Mouse (Mus musculus): Measurements from ENCODE around the gene Agr2. TPM values are rescaled to one million over a fixed set of nuclear protein-coding genes. Genes with fewer than 3 reads are reported as not detected.

Gene Agr2
- polyA plus RNA-seq, 1 experiment from 2014 or later, result 430 TPM

DNA sequence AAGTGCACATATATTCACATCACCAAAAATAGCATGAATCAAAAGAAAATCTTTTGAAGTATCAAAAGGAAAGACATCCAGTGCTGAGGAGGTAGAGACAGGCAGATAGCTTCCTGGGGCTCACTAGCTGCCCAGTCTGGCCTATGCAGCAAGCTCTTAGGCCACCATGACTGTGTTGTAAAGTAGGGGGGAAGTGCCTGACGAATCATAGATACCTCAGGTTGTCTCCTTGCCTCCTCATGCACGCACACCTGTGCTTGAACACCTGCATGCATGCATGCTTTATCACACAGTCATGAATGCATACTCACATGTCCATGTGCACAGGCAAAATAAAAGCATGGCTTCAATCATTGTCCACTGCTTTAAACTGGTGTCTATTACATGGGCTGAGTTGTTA is 52.0 kb downstream of the Agr2 start:
- WGBS, result 90% methylated on average over 2 of the region's 2 CpGs
- Histone ChIP-seq H3K9ac (ENCODE audit: low read depth, low read length) (no peak overlapping the region), H3K4me3 (ENCODE audit: low read length) (no peak overlapping the region), H3K27ac (ENCODE audit: low read length) (no peak overlapping the region), H3K4me1 (ENCODE audit: control insufficient read depth, insufficient read depth, low read length) (peaks cover 4% of the 10 kb centered on the region; the same call in 1 of the 2 replicates), H3K9me3 (ENCODE audit: control insufficient read depth, low read length) (no peaks in the 10 kb centered on the region), H3K36me3 (ENCODE audit: control insufficient read depth, insufficient read depth, low read length) (no peaks in the 10 kb centered on the region), H3K4me2 (ENCODE audit: low read depth, low read length) (no peak overlapping the region), H3K27me3 (replicated peaks; ENCODE audit: control insufficient read depth, insufficient read depth, low read length) (no peaks in the 10 kb centered on the region)
- ATAC-seq, result no peak

DNA sequence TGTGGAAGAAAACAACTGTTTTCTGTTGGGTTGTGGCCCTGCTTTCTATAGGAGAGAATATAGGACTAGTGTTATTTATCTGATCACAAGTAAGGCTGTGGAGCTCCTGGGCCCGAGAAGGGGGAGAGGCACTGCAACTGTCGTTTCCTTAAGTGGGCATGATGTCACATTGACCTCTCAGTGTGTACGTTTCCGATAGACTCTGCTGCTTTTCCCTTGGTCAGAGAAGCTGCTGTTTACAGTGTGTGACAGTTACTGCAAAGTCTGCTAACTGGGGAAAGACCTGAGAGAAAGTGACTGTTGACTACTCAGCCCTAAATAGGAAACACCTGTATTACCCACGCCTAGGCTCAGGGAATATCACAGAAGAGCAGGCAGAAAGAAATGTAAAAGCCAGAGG is 53.5 kb downstream of the Agr2 start:
- Histone ChIP-seq H3K9ac (ENCODE audit: low read depth, low read length) (no peak overlapping the region), H3K4me1 (ENCODE audit: control insufficient read depth, insufficient read depth, low read length) (no peaks in the 10 kb centered on the region), H3K4me2 (ENCODE audit: low read depth, low read length) (no peak overlapping the region), H3K36me3 (ENCODE audit: control insufficient read depth, insufficient read depth, low read length) (no peaks in the 10 kb centered on the region), H3K9me3 (ENCODE audit: control insufficient read depth, low read length) (no peaks in the 10 kb centered on the region), H3K27me3 (replicated peaks; ENCODE audit: control insufficient read depth, insufficient read depth, low read length) (no peaks in the 10 kb centered on the region), H3K4me3 (ENCODE audit: low read length) (no peak overlapping the region), H3K27ac (ENCODE audit: low read length) (no peak overlapping the region)
- 21% methylated on average over 5 of the region's 5 CpGs for WGBS
- no peak for ATAC-seq

GRCm38 (mm10) chr12:36047593-36047992 is 54.9 kb downstream of the Agr2 start:
- H3K4me1 ChIP-seq (ENCODE audit: control insufficient read depth, insufficient read depth, low read length), result no peaks in the 10 kb centered on the region
- H3K4me2 ChIP-seq (ENCODE audit: low read depth, low read length), result no peak overlapping the region
- H3K27ac ChIP-seq (ENCODE audit: low read length), result no peak overlapping the region
- H3K36me3 ChIP-seq (ENCODE audit: control insufficient read depth, insufficient read depth, low read length), result no peaks in the 10 kb centered on the region
- H3K4me3 ChIP-seq (ENCODE audit: low read length), result no peak overlapping the region
- whole genome bisulfite sequencing, result 83% methylated on average over 2 of the region's 2 CpGs
- no peak overlapping the region for H3K9ac ChIP-seq (ENCODE audit: low read depth, low read length)
- H3K27me3 ChIP-seq (replicated peaks; ENCODE audit: control insufficient read depth, insufficient read depth, low read length), result no peaks in the 10 kb centered on the region
- H3K9me3 ChIP-seq (ENCODE audit: control insufficient read depth, low read length), result no peaks in the 10 kb centered on the region
- ATAC-seq, result no peak

GRCm38 (mm10) chr12:36050276-36050675 is 57.6 kb downstream of the Agr2 start:
- no peaks in the 10 kb centered on the region for H3K4me1 ChIP-seq (ENCODE audit: control insufficient read depth, insufficient read depth, low read length)
- ATAC-seq, result peak; percentile 93
- H3K4me2 ChIP-seq (ENCODE audit: low read depth, low read length), result no peak overlapping the region
- no peak overlapping the region for H3K4me3 ChIP-seq (ENCODE audit: low read length)
- no peaks in the 10 kb centered on the region for H3K9me3 ChIP-seq (ENCODE audit: control insufficient read depth, low read length)
- H3K9ac ChIP-seq (ENCODE audit: low read depth, low read length), result no peak overlapping the region
- WGBS, result 63% methylated on average over 1 of the region's 1 CpGs
- H3K27me3 ChIP-seq (replicated peaks; ENCODE audit: control insufficient read depth, insufficient read depth, low read length), result no peaks in the 10 kb centered on the region
- no peaks in the 10 kb centered on the region for H3K36me3 ChIP-seq (ENCODE audit: control insufficient read depth, insufficient read depth, low read length)
- no peak overlapping the region for H3K27ac ChIP-seq (ENCODE audit: low read length)

Other genes with a start within 250 kb of the Agr2 start
- 0.28 and 0.33 TPM in 2 replicates for gene Agr3, start 67.3 kb upstream of the Agr2 start, polyA plus RNA-seq (2015; fragmentation: Nextera tagmentation; extraction: Ambion mirVana)
- 151 and 157 TPM in 2 replicates for gene Tspan13, start 49.6 kb downstream of the Agr2 start, polyA plus RNA-seq (2015; fragmentation: Nextera tagmentation; extraction: Ambion mirVana)
- 36.6 and 37.0 TPM in 2 replicates for gene Ankmy2, start 164.2 kb downstream of the Agr2 start, polyA plus RNA-seq (2015; fragmentation: Nextera tagmentation; extraction: Ambion mirVana)
- gene Bzw2, start 165.2 kb downstream of the Agr2 start, polyA plus RNA-seq (2015; fragmentation: Nextera tagmentation; extraction: Ambion mirVana), result 153 and 180 TPM in 2 replicates